Mouse (Mus musculus) G1E (cell line): ENCODE results near the gene Rorb.

Experiments
- CTCF ChIP-seq: IDR thresholded peaks from 2 replicates; pipeline ENCODE4 v1.5.1; 2012; ENCODE audit warnings: low read depth, low read length, inconsistent platforms, mixed read lengths
- GATA1 ChIP-seq: IDR thresholded peaks from 2 replicates; pipeline ENCODE4 v1.6.1; 2012; ENCODE audit warnings: borderline replicate concordance, low read length, inconsistent platforms, mixed read lengths
- GATA2 ChIP-seq: IDR thresholded peaks from 2 replicates; pipeline ENCODE4 v1.6.1; 2012; ENCODE audit warnings: low read depth, low read length, inconsistent platforms, borderline replicate concordance
- POLR2AphosphoS5 ChIP-seq: IDR thresholded peaks from 2 replicates; pipeline ENCODE4 v1.6.1; 2012; ENCODE audit warnings: low read depth, low read length, inconsistent platforms; ENCODE audit not compliant: insufficient replicate concordance
- TAL1 ChIP-seq: conservative IDR thresholded peaks from 2 replicates; pipeline ENCODE4 v1.6.1; 2012; ENCODE audit warnings: low read depth, low read length, inconsistent platforms, mixed read lengths

DNA sequence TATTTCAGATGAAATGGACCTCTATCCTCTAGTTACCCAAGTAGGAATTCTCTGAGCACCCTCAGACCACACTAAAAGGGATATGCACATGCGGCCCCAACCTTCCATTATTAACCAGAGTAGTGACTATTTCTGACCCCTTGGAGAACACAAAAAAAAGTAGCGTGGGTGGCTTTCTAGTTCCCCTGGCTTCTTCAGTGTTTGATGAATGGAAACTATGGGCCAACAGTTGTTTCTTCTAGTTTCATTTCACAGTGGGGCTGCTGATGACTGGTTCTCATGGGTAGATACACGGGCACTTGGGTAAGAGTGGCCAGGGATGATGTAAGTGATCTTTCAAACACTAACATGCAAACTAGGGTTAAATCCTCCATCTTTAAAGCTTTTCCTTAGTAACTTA lies 165.7 kb downstream of the Rorb start:
- no peak for TF ChIP-seq CTCF
- TF ChIP-seq GATA1, result no peak
- TF ChIP-seq POLR2AphosphoS5, result no peak
- TF ChIP-seq TAL1, result no peak
- no peak for TF ChIP-seq GATA2
